Mouse (Mus musculus): Measurements from ENCODE around the gene Atp6v0a1. TPM values are rescaled to one million over a fixed set of nuclear protein-coding genes. Genes with fewer than 3 reads are reported as not detected.

Gene Atp6v0a1
- polyA plus RNA-seq, 1 experiment from 2014 or later, result 28.0 TPM

GRCm38 (mm10) chr11:101094930-101095313, 85.7 kb downstream of the Atp6v0a1 start:
- no peaks in the 10 kb centered on the region for H3K9me3 ChIP-seq (replicated peaks; ENCODE audit: control insufficient read depth, low read length)
- no peaks in the 10 kb centered on the region for H3K4me1 ChIP-seq (ENCODE audit: control insufficient read depth, insufficient read depth, low read length)
- H3K4me2 ChIP-seq (ENCODE audit: low read depth, low read length), result peak overlapping the region; percentile 86
- DNase-seq (ENCODE audit: low spot score), result peak; percentile 24
- peak overlapping the region; percentile 84 for H3K9ac ChIP-seq (replicated peaks; ENCODE audit: low read length)
- ATAC-seq (replicated peaks; ENCODE audit: insufficient number of reproducible peaks, low FRiP score, low TSS enrichment, low read depth), result peak; percentile 36; the same call in 1 of the 2 replicates
- 2% methylated on average over 18 of the region's 18 CpGs for WGBS
- H3K27me3 ChIP-seq (ENCODE audit: control insufficient read depth, insufficient read depth, low read length), result no peaks in the 10 kb centered on the region
- peak overlapping the region; percentile 78 for H3K4me3 ChIP-seq (ENCODE audit: low read depth, low read length)
- peak overlapping the region; percentile 47; the same call in 1 of the 2 replicates for H3K27ac ChIP-seq (replicated peaks; ENCODE audit: low read depth, low read length)
- H3K36me3 ChIP-seq (replicated peaks; ENCODE audit: control insufficient read depth, insufficient read depth, low read depth, low read length), result peaks cover 13% of the 10 kb centered on the region

- peaks cover 13% of the 10 kb centered on the region for H3K36me3 ChIP-seq (replicated peaks; ENCODE audit: control insufficient read depth, insufficient read depth, low read depth, low read length)
Observed at GRCm38 (mm10) chr11:101095314-101096024, 86.2 kb downstream of the Atp6v0a1 start, which contains the start of gene Psmc3ip. Gene Psmc3ip (minus strand): TSS chr11:101095436.

GRCm38 (mm10) chr11:101098231-101098630, 89.0 kb downstream of the Atp6v0a1 start:
- Histone ChIP-seq H3K9me3 (replicated peaks; ENCODE audit: control insufficient read depth, low read length) (no peaks in the 10 kb centered on the region), H3K4me2 (ENCODE audit: low read depth, low read length) (no peak overlapping the region), H3K4me1 (ENCODE audit: control insufficient read depth, insufficient read depth, low read length) (no peaks in the 10 kb centered on the region), H3K27ac (replicated peaks; ENCODE audit: low read depth, low read length) (no peak overlapping the region), H3K27me3 (ENCODE audit: control insufficient read depth, insufficient read depth, low read length) (no peaks in the 10 kb centered on the region), H3K36me3 (replicated peaks; ENCODE audit: control insufficient read depth, insufficient read depth, low read depth, low read length) (peaks cover 11% of the 10 kb centered on the region), H3K9ac (replicated peaks; ENCODE audit: low read length) (no peak overlapping the region), H3K4me3 (ENCODE audit: low read depth, low read length) (no peak overlapping the region)
- WGBS, result 89% methylated on average over 8 of the region's 8 CpGs
- ATAC-seq (replicated peaks; ENCODE audit: insufficient number of reproducible peaks, low FRiP score, low TSS enrichment, low read depth), result no peak
- no peak for DNase-seq (ENCODE audit: low spot score)

More at GRCm38 (mm10) chr11:101095314-101096024, 86.2 kb downstream of the Atp6v0a1 start, which contains the start of gene Psmc3ip:
- DNase-seq (ENCODE audit: low spot score), result peak; percentile 98
- Histone ChIP-seq H3K4me2 (ENCODE audit: low read depth, low read length) (peak within 1 kb of the TSS; percentile 86), H3K27me3 (ENCODE audit: control insufficient read depth, insufficient read depth, low read length) (no peaks in the 10 kb centered on the region), H3K27ac (replicated peaks; ENCODE audit: low read depth, low read length) (peak within 1 kb of the TSS; percentile 47; the same call in 1 of the 2 replicates), H3K4me1 (ENCODE audit: control insufficient read depth, insufficient read depth, low read length) (no peaks in the 10 kb centered on the region), H3K9ac (replicated peaks; ENCODE audit: low read length) (peak within 1 kb of the TSS; percentile 84), H3K9me3 (replicated peaks; ENCODE audit: control insufficient read depth, low read length) (no peaks in the 10 kb centered on the region), H3K4me3 (ENCODE audit: low read depth, low read length) (peak within 1 kb of the TSS; percentile 78)
- 1% methylated on average over 43 of the region's 43 CpGs for WGBS
- ATAC-seq (replicated peaks; ENCODE audit: insufficient number of reproducible peaks, low FRiP score, low TSS enrichment, low read depth), result peak; percentile 93

- no peak for ATAC-seq (replicated peaks; ENCODE audit: insufficient number of reproducible peaks, low FRiP score, low TSS enrichment, low read depth)
- Histone ChIP-seq H3K4me1 (ENCODE audit: control insufficient read depth, insufficient read depth, low read length) (no peaks in the 10 kb centered on the region), H3K9ac (replicated peaks; ENCODE audit: low read length) (no peak overlapping the region), H3K9me3 (replicated peaks; ENCODE audit: control insufficient read depth, low read length) (no peaks in the 10 kb centered on the region), H3K27me3 (ENCODE audit: control insufficient read depth, insufficient read depth, low read length) (no peaks in the 10 kb centered on the region), H3K4me2 (ENCODE audit: low read depth, low read length) (no peak overlapping the region), H3K4me3 (ENCODE audit: low read depth, low read length) (no peak overlapping the region), H3K27ac (replicated peaks; ENCODE audit: low read depth, low read length) (no peak overlapping the region), H3K36me3 (replicated peaks; ENCODE audit: control insufficient read depth, insufficient read depth, low read depth, low read length) (peaks cover 11% of the 10 kb centered on the region)
- DNase-seq (ENCODE audit: low spot score), result peak; percentile 35
- WGBS, result 82% methylated on average over 5 of the region's 5 CpGs
Observed at GRCm38 (mm10) chr11:101103011-101103410, 93.8 kb downstream of the Atp6v0a1 start.

GRCm38 (mm10) chr11:101109351-101109750, 100.1 kb downstream of the Atp6v0a1 start:
- H3K27ac ChIP-seq (replicated peaks; ENCODE audit: low read depth, low read length), result no peak overlapping the region
- H3K9ac ChIP-seq (replicated peaks; ENCODE audit: low read length), result no peak overlapping the region
- no peaks in the 10 kb centered on the region for H3K27me3 ChIP-seq (ENCODE audit: control insufficient read depth, insufficient read depth, low read length)
- no peaks in the 10 kb centered on the region for H3K9me3 ChIP-seq (replicated peaks; ENCODE audit: control insufficient read depth, low read length)
- no peak for ATAC-seq (replicated peaks; ENCODE audit: insufficient number of reproducible peaks, low FRiP score, low TSS enrichment, low read depth)
- no peaks in the 10 kb centered on the region for H3K36me3 ChIP-seq (replicated peaks; ENCODE audit: control insufficient read depth, insufficient read depth, low read depth, low read length)
- no peak overlapping the region for H3K4me2 ChIP-seq (ENCODE audit: low read depth, low read length)
- H3K4me3 ChIP-seq (ENCODE audit: low read depth, low read length), result no peak overlapping the region
- DNase-seq (ENCODE audit: low spot score), result no peak
- H3K4me1 ChIP-seq (ENCODE audit: control insufficient read depth, insufficient read depth, low read length), result no peaks in the 10 kb centered on the region
- WGBS, result 74% methylated on average over 4 of the region's 4 CpGs

- H3K27ac ChIP-seq (replicated peaks; ENCODE audit: low read depth, low read length), result no peak overlapping the region
- no peaks in the 10 kb centered on the region for H3K27me3 ChIP-seq (ENCODE audit: control insufficient read depth, insufficient read depth, low read length)
- H3K4me1 ChIP-seq (ENCODE audit: control insufficient read depth, insufficient read depth, low read length), result no peaks in the 10 kb centered on the region
- no peak overlapping the region for H3K4me3 ChIP-seq (ENCODE audit: low read depth, low read length)
- no peak overlapping the region for H3K4me2 ChIP-seq (ENCODE audit: low read depth, low read length)
- WGBS, result 69% methylated on average over 5 of the region's 5 CpGs
- H3K9ac ChIP-seq (replicated peaks; ENCODE audit: low read length), result no peak overlapping the region
- no peaks in the 10 kb centered on the region for H3K36me3 ChIP-seq (replicated peaks; ENCODE audit: control insufficient read depth, insufficient read depth, low read depth, low read length)
- no peaks in the 10 kb centered on the region for H3K9me3 ChIP-seq (replicated peaks; ENCODE audit: control insufficient read depth, low read length)
- DNase-seq (ENCODE audit: low spot score), result no peak
- no peak for ATAC-seq (replicated peaks; ENCODE audit: insufficient number of reproducible peaks, low FRiP score, low TSS enrichment, low read depth)
Observed at GRCm38 (mm10) chr11:101110708-101111107, 101.5 kb downstream of the Atp6v0a1 start.

GRCm38 (mm10) chr11:101111178-101111577, 101.9 kb downstream of the Atp6v0a1 start:
- Histone ChIP-seq H3K36me3 (replicated peaks; ENCODE audit: control insufficient read depth, insufficient read depth, low read depth, low read length) (no peaks in the 10 kb centered on the region), H3K27me3 (ENCODE audit: control insufficient read depth, insufficient read depth, low read length) (no peaks in the 10 kb centered on the region), H3K9me3 (replicated peaks; ENCODE audit: control insufficient read depth, low read length) (no peaks in the 10 kb centered on the region), H3K4me1 (ENCODE audit: control insufficient read depth, insufficient read depth, low read length) (no peaks in the 10 kb centered on the region), H3K27ac (replicated peaks; ENCODE audit: low read depth, low read length) (no peak overlapping the region), H3K4me3 (ENCODE audit: low read depth, low read length) (no peak overlapping the region), H3K4me2 (ENCODE audit: low read depth, low read length) (no peak overlapping the region), H3K9ac (replicated peaks; ENCODE audit: low read length) (no peak overlapping the region)
- DNase-seq (ENCODE audit: low spot score), result no peak
- ATAC-seq (replicated peaks; ENCODE audit: insufficient number of reproducible peaks, low FRiP score, low TSS enrichment, low read depth), result no peak
- WGBS, result 90% methylated on average over 4 of the region's 4 CpGs

- Histone ChIP-seq H3K4me1 (ENCODE audit: control insufficient read depth, insufficient read depth, low read length) (no peaks in the 10 kb centered on the region), H3K4me3 (ENCODE audit: low read depth, low read length) (no peak overlapping the region), H3K9ac (replicated peaks; ENCODE audit: low read length) (no peak overlapping the region), H3K9me3 (replicated peaks; ENCODE audit: control insufficient read depth, low read length) (no peaks in the 10 kb centered on the region), H3K4me2 (ENCODE audit: low read depth, low read length) (no peak overlapping the region), H3K27me3 (ENCODE audit: control insufficient read depth, insufficient read depth, low read length) (no peaks in the 10 kb centered on the region), H3K27ac (replicated peaks; ENCODE audit: low read depth, low read length) (no peak overlapping the region), H3K36me3 (replicated peaks; ENCODE audit: control insufficient read depth, insufficient read depth, low read depth, low read length) (no peaks in the 10 kb centered on the region)
- DNase-seq (ENCODE audit: low spot score) (no peak), ATAC-seq (replicated peaks; ENCODE audit: insufficient number of reproducible peaks, low FRiP score, low TSS enrichment, low read depth) (no peak)
- 93% methylated on average over 3 of the region's 3 CpGs for WGBS
Observed at GRCm38 (mm10) chr11:101112186-101112585, 102.9 kb downstream of the Atp6v0a1 start.
